Mouse (Mus musculus) kidney, adult 2 months (tissue): ENCODE data around the gene Ctsf.

Source experiments
- CTCF ChIP-seq: fragments of 200-500 bp; conservative IDR thresholded peaks from 2 replicates; pipeline ENCODE4 v1.5.1; 2011; ENCODE audit warnings: low read depth, mild to moderate bottlenecking, control low read depth, low read length, moderate library complexity, mixed read lengths; ENCODE audit not compliant: insufficient read depth, insufficient read length
- POLR2A ChIP-seq: fragments of 200-500 bp; IDR thresholded peaks from one replicate; pipeline ENCODE4 v1.6.1; 2011; ENCODE audit warnings: low read depth, low read length, control low read depth

DNA sequence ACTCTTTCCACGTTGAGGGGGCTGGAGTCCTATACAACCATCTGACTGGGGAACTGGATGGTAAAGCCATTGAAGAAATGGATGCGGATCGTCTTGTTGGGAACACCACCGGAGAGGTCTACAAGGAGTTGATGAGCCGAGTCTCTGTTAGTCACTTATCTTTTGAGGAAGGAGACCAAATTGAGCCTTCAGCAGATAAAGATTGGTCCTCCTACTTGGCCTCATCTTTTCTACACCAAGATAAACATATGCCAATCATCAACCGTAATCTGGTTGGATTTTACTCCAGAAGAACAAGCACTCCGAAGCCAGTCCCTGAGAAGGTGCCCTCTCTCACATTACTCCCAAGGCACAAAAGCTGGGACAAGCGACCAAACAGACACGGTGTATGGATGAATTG is 14.1 kb upstream of the Ctsf start:
- TF ChIP-seq CTCF (no peak), POLR2A (no peak)
